Mouse (Mus musculus): ENCODE measurements around the gene Ppp1r27. TPM values are rescaled to one million over a fixed set of nuclear protein-coding genes. Genes with fewer than 3 reads are reported as not detected.
"Not testable (repeated sequence)": the region's sequence is repeated elsewhere in the genome, so short reads cannot be mapped to it uniquely, and the experiment has no call there.

Gene Ppp1r27
- polyA plus RNA-seq, 2 experiments from 2014 or later = not detected

- no peak for ATAC-seq
Measured at GRCm38 (mm10) chr11:120542376-120542775, 8.6 kb downstream of the Ppp1r27 start.

- no peak for ATAC-seq
Measured at GRCm38 (mm10) chr11:120541907-120542306, 9.0 kb downstream of the Ppp1r27 start.

DNA sequence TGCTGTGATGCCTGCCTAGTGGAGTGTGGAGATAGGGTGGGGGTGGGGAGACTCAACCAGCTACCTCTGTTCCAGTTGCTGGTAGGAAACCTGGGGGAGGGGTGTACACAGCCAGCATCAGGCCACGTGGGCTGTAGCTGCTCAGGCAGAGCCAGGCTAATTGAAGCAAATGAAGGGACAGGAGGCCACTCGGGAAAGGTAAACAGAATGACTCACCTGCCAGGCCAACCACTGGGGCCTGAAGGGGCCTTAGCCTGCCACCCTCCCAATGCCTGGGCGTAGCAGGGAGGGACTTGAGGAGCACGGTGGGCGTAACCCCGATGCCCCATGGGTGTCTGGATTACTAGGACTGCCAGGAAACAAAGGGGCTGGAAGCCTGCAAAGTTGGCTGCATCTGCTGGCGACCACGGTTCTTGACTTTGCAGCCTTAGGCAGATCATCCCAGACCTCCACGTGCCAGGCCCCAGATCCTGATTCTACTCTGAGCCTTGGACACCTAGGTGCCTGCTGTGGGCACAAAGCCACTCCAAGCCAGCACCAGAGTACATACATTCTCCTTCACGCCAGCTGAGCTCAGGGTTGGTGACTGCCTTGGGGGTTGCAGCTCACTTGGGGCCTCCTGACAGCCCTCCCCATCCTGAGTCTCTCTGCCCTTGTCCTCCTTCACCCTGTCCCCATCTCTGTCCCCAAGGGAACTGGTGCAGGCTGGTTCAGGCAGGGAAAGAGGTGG lies 11.5 kb downstream of the Ppp1r27 start:
- no peak for ATAC-seq

DNA sequence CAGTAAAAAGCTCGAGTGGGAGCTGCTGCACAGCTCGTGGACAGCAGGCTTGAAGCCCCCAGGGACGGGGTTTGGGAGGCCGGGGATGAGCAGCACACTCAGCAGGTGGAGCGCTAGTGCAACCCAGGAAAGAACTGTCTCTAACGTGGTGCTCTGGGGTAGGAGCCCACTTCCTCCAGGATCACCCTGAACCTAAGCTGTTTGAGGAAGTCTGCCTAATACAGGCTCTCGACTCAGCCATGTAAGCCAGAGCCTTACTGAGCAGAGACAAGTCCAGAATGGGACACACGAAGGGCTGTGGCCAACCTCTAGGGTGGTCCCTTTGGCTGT lies 12.0 kb downstream of the Ppp1r27 start:
- no peak for ATAC-seq

GRCm38 (mm10) chr11:120538485-120538884 lies 12.4 kb downstream of the Ppp1r27 start:
- ATAC-seq = no peak

DNA sequence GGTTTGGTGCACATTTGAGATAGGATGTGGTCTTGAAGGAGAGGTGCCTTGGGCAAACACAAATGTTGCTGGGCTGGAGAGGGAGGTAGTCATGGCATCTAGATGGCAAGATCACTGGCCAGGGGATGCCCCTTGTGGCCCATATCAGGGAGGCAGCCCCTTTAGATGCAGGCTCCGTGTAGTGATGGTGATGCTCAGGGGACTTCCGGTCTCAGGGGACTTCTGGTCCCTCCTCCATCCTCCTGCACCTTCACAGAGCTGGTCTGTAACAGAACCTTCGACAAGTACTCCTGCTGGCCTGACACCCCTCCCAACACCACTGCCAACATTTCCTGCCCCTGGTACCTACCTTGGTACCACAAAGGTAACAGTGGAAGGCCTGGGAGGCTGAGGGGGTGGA lies 15.1 kb downstream of the Ppp1r27 start:
- ATAC-seq = no peak

GRCm38 (mm10) chr11:120535145-120535544 lies 15.8 kb downstream of the Ppp1r27 start:
- ATAC-seq = no peak

DNA sequence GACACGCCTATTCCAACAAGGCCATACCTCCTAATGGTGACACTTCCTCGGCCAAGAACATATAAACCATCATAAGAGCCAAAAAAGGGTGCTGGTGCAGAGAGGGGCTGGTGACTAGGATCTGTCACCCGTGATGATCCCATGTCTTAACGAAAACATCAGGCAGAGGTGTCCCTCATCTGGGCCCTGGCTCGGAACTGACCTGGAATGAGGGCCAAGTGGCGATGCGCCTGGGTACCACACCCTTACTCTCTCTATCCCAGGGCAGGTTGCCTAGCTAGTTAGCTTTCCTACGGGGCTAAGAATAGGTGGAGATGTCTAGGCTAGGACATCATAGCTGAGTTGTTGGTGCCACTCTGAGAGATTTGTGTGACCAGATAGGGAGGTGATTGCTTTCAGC lies 16.8 kb downstream of the Ppp1r27 start:
- ATAC-seq = no peak

GRCm38 (mm10) chr11:120531646-120532045 lies 19.3 kb downstream of the Ppp1r27 start:
- no peak for ATAC-seq

DNA sequence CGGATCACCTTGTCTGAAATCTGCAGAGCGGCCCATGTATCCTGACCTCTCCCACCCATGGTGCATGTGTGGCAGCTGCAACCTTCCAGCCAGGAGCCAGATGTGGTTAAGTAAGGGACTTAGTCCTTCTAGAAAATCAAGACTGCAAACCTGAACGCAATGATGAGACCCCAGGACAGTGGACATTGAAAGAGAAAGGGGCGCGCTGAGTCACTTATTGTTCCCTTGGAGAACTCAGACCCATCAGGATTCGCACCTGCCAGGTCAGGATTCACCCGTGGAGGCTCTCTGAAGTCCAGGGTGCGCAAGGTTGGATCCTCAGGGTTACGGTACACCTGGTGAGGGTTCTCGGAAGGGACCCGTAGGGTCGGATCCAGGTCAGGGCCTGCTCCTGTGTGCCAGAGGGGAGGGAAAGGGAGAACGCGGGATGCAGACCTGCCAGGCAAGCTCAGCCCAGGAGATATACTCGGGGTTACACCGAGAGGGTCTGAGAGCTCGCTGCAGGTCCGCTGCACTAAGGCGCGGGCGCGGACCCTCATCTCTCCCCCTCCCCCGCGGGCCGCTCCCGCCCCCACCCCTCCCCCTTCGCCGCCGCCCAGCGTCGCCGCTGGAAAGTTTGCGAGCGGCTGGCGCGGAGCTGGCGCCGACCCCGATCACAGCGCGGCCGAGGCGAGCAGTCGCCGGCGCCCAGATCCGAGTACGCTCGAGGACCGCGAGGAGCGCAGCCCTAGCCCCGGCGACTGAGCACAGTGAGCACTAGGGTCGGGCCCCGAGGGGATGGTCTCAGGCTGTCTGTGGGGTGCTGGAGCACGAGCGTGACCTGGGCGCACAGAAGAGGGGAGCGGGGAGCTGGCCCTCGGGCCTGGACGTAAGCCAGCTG lies 20.6 kb downstream of the Ppp1r27 start, which contains the start of gene Gcgr:
Gcgr (plus strand) TSS at position 615 of the 880 bp plus-strand sequence.
- ATAC-seq = no peak

GRCm38 (mm10) chr11:120528903-120529302 lies 22.0 kb downstream of the Ppp1r27 start:
- ATAC-seq = no peak

GRCm38 (mm10) chr11:120527690-120528354 lies 23.1 kb downstream of the Ppp1r27 start:
- no peak for ATAC-seq

- no peak for ATAC-seq
Measured at GRCm38 (mm10) chr11:120525959-120526358, 25.0 kb downstream of the Ppp1r27 start.

- ATAC-seq = no peak
Measured at GRCm38 (mm10) chr11:120522581-120522980, 28.4 kb downstream of the Ppp1r27 start.

DNA sequence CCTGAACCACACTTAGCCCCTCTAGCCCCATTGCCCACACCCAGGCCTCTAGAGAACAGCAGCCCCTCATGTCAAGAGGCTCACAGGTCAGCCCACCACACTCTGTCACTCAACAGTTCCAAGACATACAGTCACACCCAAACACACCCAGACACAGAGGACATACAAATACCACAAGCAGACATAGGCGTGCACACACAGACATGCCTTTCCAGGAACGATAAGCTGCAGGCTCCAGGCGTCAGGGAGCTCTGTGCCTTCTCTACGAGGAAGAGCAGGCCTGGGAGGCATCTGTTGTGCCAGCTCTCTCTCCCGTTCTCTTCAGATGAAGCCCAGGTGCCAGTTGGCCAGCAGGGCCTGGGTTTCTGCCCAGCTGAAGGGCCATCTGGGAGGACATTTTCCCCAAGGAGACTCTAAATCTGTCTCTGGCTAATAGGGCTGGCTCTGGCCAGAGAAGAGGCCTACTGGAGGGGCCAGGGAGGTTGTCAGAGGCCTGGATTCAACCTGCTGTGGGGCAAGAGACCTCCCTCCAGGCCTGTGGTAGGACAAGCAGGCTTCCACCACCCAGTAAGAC lies 29.9 kb downstream of the Ppp1r27 start:
- no peak for ATAC-seq

GRCm38 (mm10) chr11:120520498-120520897 lies 30.4 kb downstream of the Ppp1r27 start:
- ATAC-seq = no peak

GRCm38 (mm10) chr11:120519738-120520137 lies 31.2 kb downstream of the Ppp1r27 start:
- ATAC-seq = no peak

- no peak for ATAC-seq
Measured at GRCm38 (mm10) chr11:120518558-120518957, 32.4 kb downstream of the Ppp1r27 start.

GRCm38 (mm10) chr11:120518027-120518426 lies 32.9 kb downstream of the Ppp1r27 start:
- no peak for ATAC-seq

DNA sequence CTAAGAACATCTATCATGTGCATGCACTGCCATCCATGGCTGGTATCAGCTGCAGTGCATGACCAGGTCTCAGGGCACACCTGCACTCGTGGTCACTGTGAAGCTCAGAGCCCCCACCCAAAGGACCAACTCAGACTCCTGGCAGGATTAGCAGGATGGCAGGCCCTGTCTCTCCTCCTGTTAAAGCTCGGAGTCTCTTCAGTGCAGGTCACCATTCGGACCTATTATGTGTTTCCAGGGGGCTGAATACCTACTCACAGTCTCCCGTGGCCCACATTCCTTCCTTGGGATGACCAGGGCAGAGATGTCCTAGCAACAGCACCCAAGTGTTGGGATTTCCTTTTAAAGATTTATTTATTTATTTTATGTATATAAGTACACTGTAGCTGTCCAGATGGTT lies 33.8 kb downstream of the Ppp1r27 start:
- no peak for ATAC-seq

- ATAC-seq = peak; percentile 64
Measured at GRCm38 (mm10) chr11:120515611-120516010, 35.3 kb downstream of the Ppp1r27 start.

GRCm38 (mm10) chr11:120514262-120514661 lies 36.7 kb downstream of the Ppp1r27 start:
- ATAC-seq = not testable (repeated sequence)

Data from CD4-positive, CD25-positive, alpha-beta regulatory T cell, adult 4 months (primary cell).